Mouse (Mus musculus) ES-CJ7 (cell line): ENCODE results near the gene Cavin1.

Source experiments
- DNase-seq: peaks from one replicate; pipeline ENCODE4 v3.0.0; 2011; ENCODE audit warnings: low read depth, low spot score

Cavin1 gene

DNA sequence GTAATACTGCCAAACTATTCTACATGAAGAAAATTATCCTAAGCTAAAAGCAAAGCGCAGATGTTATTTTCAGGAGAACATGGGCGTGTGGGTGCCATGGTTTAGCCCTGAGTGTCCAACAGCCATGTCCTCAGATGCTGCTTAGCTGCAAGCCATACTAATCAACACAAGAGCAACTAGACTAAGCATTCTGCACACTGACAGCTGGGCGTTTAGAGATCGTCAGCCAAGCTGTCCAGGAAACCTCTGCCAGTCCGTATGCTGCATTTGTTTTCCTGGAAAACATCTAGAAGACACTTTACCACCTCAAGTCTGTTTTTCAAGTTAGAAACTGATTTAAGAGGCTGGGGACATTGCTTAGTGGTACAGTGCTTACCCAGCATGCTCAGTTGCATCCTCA lies 56.3 kb downstream of the Cavin1 start:
- DNase-seq, result no peak

GRCm38 (mm10) chr11:100912401-100913155 lies 58.1 kb downstream of the Cavin1 start:
- DNase-seq, result no peak

- no peak for DNase-seq
Observed at GRCm38 (mm10) chr11:100908567-100908966, 62.1 kb downstream of the Cavin1 start.

DNA sequence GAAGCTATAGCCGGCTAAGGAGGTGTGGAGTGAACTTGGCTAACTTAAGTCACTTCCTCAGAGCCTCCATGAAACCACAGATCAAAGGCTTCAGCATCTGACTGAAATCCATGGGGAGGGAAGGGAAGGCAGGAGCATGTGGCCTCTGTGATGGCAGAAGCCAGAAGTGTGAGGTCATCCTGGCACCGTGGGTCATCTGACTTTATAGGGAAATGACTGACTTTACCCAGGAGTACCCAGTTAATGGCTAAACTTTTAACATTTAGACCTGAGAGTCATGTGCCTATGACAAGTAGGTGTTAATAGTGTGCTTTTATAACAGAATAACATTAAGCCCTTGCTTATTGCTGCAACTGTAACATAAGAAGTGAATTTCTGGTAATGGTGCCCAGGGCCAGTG lies 62.6 kb downstream of the Cavin1 start:
- DNase-seq, result no peak

GRCm38 (mm10) chr11:100906885-100907284 lies 63.8 kb downstream of the Cavin1 start:
- DNase-seq, result no peak
